Mouse (Mus musculus): ENCODE data around the gene Prpmp5. TPM values are rescaled to one million over a fixed set of nuclear protein-coding genes. Genes with fewer than 3 reads are reported as not detected.
"Not testable (repeated sequence)": the region's sequence is repeated elsewhere in the genome, so short reads cannot be mapped to it uniquely, and the experiment has no call there.

The Prpmp5 gene
- not detected for polyA plus RNA-seq (2017; shearing (Covaris generic))

- ATAC-seq = not testable (repeated sequence)
Observed at GRCm38 (mm10) chr6:132314657-132315056, at the start of gene Prpmp5. Prpmp5 (minus strand) TSS chr6:132314757.

- not testable (repeated sequence) for ATAC-seq
Observed at GRCm38 (mm10) chr6:132364034-132364433, 49.5 kb upstream of the Prpmp5 start, which contains the start of gene Gm8882. Gm8882 (minus strand) TSS chr6:132364134.

Other genes with a start within 250 kb of the Prpmp5 start
- not detected for gene Prb1, start 104.2 kb downstream of the Prpmp5 start, polyA plus RNA-seq (2017; shearing (Covaris generic))
- not detected for gene Gm8882, start 49.4 kb upstream of the Prpmp5 start, polyA plus RNA-seq (2017; shearing (Covaris generic))

Data from inflammation-experienced regulatory T-cells, adult 6 months (primary cell).